Mouse (Mus musculus): ENCODE data around the gene Gm2022. TPM values are rescaled to one million over a fixed set of nuclear protein-coding genes. Genes with fewer than 3 reads are reported as not detected.
"Not testable (repeated sequence)": the region's sequence is repeated elsewhere in the genome, so short reads cannot be mapped to it uniquely, and the experiment has no call there.

Gm2022 gene
- polyA plus RNA-seq (2016; fragmentation: Nextera tagmentation; extraction: Ambion mirVana): not detected in 2 replicates

DNA sequence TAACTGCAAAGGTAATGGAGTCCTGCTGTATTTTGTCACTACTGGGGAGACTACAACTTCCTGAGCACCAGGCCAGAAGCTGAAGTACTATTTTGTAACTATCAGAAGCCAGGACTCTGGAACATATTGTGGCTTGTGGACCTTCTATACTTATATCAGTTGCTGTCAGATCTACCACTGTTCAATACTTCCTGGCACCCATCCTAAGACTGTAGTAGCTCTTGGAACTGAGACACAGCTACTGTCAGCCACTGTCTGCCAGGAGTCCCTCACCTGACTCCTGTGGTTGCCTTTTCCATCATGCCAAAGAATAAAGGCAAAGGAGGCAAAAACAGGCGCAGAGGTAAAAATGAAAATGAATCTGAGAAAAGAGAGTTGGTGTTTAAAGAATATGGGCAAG lies at the start of gene Gm2022:
Gene Gm2022, plus strand, starts transcription at position 301 of the 400 bp plus-strand sequence.
- H3K27me3 ChIP-seq; H3K9me3 ChIP-seq; H3K36me3 ChIP-seq; ATAC-seq (ENCODE audit: low FRiP score, low read depth); H3K4me2 ChIP-seq (replicated peaks); H3K4me3 ChIP-seq; H3K4me1 ChIP-seq; H3K9ac ChIP-seq (replicated peaks); H3K27ac ChIP-seq (replicated peaks): not testable (repeated sequence)
- WGBS: 100% methylated on average over 1 of the region's 1 CpGs

GRCm38 (mm10) chr12:87850657-87851056 lies 44.5 kb upstream of the Gm2022 start:
- not testable (repeated sequence) for H3K9ac ChIP-seq (replicated peaks); H3K4me3 ChIP-seq; H3K27me3 ChIP-seq; H3K4me2 ChIP-seq (replicated peaks); H3K27ac ChIP-seq (replicated peaks); H3K4me1 ChIP-seq; H3K9me3 ChIP-seq; H3K36me3 ChIP-seq; ATAC-seq (ENCODE audit: low FRiP score, low read depth)
- no CpG with 5 or more reads among the region's 2 CpGs for WGBS

- H3K4me3 ChIP-seq; ATAC-seq (ENCODE audit: low FRiP score, low read depth); H3K4me2 ChIP-seq (replicated peaks); H3K9ac ChIP-seq (replicated peaks); H3K4me1 ChIP-seq; H3K9me3 ChIP-seq; H3K36me3 ChIP-seq; H3K27ac ChIP-seq (replicated peaks); H3K27me3 ChIP-seq: not testable (repeated sequence)
- WGBS: 64% methylated on average over 1 of the region's 1 CpGs
Observed at GRCm38 (mm10) chr12:87856067-87856466, 39.1 kb upstream of the Gm2022 start.

DNA sequence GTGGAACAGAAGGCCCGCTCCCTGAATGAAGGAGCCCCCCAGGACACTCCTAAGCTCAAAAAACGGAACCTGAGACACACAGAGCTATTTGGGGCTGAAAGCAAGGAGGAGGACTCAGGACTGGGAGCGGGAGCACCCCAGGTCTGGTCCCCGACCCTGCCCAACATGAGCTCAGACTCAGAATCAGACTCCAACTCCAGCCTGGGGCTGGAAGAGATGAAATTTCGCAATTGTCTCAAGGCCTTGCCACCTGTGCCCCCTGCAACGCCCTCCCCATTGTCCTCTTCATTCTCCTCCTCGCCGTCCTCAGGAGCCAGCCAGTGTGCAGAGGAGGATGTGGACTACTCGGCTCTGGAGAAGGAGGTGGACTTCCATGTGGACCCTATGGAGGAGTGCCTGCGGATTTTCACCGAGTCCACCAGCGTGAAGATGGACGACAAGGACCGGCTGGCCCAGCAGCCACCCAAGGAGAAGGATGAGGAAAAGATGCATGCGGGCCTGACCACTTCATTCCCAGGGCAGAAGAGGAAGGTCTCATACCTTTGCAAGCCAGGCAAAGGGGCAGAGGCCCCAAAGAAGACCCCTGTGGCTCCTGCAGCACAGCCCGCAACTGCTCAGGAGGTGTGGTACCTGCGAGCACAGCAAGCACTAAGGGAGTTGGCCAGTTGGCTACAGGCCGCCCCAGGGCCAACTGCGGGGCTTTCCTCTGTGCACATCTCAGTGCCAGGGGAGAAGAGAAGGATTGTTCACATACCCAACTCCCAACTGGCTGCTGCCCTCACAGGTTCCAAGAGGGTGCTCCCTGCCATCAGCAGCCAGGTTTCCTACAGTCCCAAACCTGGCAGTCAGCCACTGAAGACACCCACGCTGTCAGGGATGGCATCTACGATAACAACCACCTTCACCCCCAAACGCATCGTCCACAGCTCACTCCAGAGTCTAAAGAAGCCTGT lies 33.2 kb upstream of the Gm2022 start:
- H3K27ac ChIP-seq (replicated peaks); H3K9me3 ChIP-seq; H3K4me1 ChIP-seq; H3K27me3 ChIP-seq; H3K4me2 ChIP-seq (replicated peaks); H3K4me3 ChIP-seq; H3K9ac ChIP-seq (replicated peaks); H3K36me3 ChIP-seq: not testable (repeated sequence)
- WGBS: 82% methylated on average over 23 of the region's 23 CpGs
- ATAC-seq (ENCODE audit: low FRiP score, low read depth): 0 out of 2 replicates have a peak, but pooled peaks have one; percentile 25

DNA sequence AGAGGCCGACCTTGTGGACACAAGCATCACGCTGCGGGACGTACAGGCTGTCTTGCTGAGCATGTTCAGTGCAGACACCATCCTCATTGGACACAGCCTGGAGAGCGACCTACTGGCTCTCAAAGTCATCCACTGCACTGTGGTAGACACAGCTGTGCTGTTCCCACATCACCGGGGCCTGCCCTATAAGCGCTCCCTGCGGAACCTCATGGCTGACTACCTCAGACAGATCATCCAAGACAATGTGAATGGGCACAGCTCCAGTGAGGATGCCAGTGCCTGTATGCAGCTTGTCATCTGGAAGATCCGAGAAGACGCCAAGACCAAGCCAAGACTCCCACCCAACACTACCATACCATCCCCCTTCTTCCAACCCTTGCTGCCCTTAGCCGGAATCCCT lies 31.5 kb upstream of the Gm2022 start:
- H3K4me2 ChIP-seq (replicated peaks); H3K36me3 ChIP-seq; H3K4me1 ChIP-seq; H3K9me3 ChIP-seq; H3K4me3 ChIP-seq; H3K27me3 ChIP-seq; H3K9ac ChIP-seq (replicated peaks); ATAC-seq (ENCODE audit: low FRiP score, low read depth); H3K27ac ChIP-seq (replicated peaks): not testable (repeated sequence)
- 96% methylated on average over 10 of the region's 11 CpGs for WGBS

GRCm38 (mm10) chr12:87864048-87864447 lies 31.1 kb upstream of the Gm2022 start:
- not testable (repeated sequence) for ATAC-seq (ENCODE audit: low FRiP score, low read depth); H3K9me3 ChIP-seq; H3K27me3 ChIP-seq; H3K4me3 ChIP-seq; H3K36me3 ChIP-seq; H3K9ac ChIP-seq (replicated peaks); H3K27ac ChIP-seq (replicated peaks); H3K4me1 ChIP-seq; H3K4me2 ChIP-seq (replicated peaks)
- WGBS: 88% methylated on average over 2 of the region's 2 CpGs

DNA sequence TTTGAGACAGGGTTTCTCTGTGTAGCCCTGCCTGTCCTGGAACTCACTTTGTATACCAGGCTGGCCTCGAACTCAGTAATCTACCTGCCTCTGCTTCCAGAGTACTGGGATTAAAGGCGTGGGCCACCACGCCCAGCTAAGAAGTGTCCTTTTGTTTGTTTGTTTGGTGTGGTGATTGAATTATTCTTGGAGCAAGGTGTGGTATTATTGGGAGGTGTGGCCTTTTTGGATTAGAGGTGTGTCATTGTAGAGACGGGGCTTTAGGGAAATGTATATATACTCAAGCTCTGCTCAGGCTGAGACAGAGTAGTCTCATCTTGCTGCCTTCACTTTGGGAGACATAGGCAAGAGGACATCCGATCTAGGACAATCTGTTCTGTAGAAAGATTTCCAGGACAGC lies 21.4 kb upstream of the Gm2022 start, which contains the start of gene Gm2016:
Gene Gm2016, plus strand, starts transcription at position 301 of the 400 bp plus-strand sequence.
- H3K27ac ChIP-seq (replicated peaks); ATAC-seq (ENCODE audit: low FRiP score, low read depth); H3K4me2 ChIP-seq (replicated peaks); H3K4me3 ChIP-seq; H3K36me3 ChIP-seq; H3K9me3 ChIP-seq; H3K9ac ChIP-seq (replicated peaks); H3K27me3 ChIP-seq; H3K4me1 ChIP-seq: not testable (repeated sequence)
- 91% methylated on average over 5 of the region's 5 CpGs for WGBS

DNA sequence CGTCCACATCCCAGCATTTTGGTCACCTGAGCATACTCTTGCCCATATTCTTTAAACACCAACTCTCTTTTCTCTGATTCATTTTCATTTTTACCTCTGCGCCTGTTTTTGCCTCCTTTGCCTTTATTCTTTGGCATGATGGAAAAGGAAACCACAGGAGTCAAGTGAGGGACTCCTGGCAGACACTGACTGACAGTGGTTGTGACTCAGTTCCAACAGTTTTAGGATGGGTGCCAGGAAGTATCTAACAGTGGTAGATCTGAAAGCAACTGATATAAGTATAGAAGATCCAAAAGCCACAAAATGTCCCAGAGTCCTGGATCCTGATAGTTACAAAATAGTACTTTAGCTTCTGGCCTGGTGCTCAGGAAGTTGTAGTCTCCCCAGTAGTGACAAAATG lies 24.6 kb downstream of the Gm2022 start, which contains the start of gene Gm2035:
Gene Gm2035, minus strand, starts transcription at position 137 of the 400 bp plus-strand sequence.
- not testable (repeated sequence) for H3K4me1 ChIP-seq; H3K27ac ChIP-seq (replicated peaks); H3K27me3 ChIP-seq; H3K9me3 ChIP-seq; H3K9ac ChIP-seq (replicated peaks); H3K4me3 ChIP-seq; H3K4me2 ChIP-seq (replicated peaks); H3K36me3 ChIP-seq; ATAC-seq (ENCODE audit: low FRiP score, low read depth)
- 80% methylated on average over 2 of the region's 2 CpGs for WGBS

Other genes starting within 250 kb of the Gm2022 start
- gene Gm21319, start 119.6 kb upstream of the Gm2022 start, polyA plus RNA-seq (2016; fragmentation: Nextera tagmentation; extraction: Ambion mirVana): not detected in 2 replicates
- not detected in 2 replicates for gene Gm21936, start 99.9 kb upstream of the Gm2022 start, polyA plus RNA-seq (2016; fragmentation: Nextera tagmentation; extraction: Ambion mirVana)
- not detected in 2 replicates for gene BB287469, start 78.8 kb upstream of the Gm2022 start, polyA plus RNA-seq (2016; fragmentation: Nextera tagmentation; extraction: Ambion mirVana)
- gene Gm2001, start 53.0 kb upstream of the Gm2022 start, polyA plus RNA-seq (2016; fragmentation: Nextera tagmentation; extraction: Ambion mirVana): not detected in 2 replicates
- not detected in 2 replicates for gene Gm2016, start 21.3 kb upstream of the Gm2022 start, polyA plus RNA-seq (2016; fragmentation: Nextera tagmentation; extraction: Ambion mirVana)
- not detected in 2 replicates for gene Gm2035, start 24.5 kb downstream of the Gm2022 start, polyA plus RNA-seq (2016; fragmentation: Nextera tagmentation; extraction: Ambion mirVana)
- not detected in 2 replicates for gene Gm2042, start 58.7 kb downstream of the Gm2022 start, polyA plus RNA-seq (2016; fragmentation: Nextera tagmentation; extraction: Ambion mirVana)
- not detected in 2 replicates for gene Gm2075, start 116.5 kb downstream of the Gm2022 start, polyA plus RNA-seq (2016; fragmentation: Nextera tagmentation; extraction: Ambion mirVana)
- not detected in 2 replicates for gene Gm6803, start 123.4 kb downstream of the Gm2022 start, polyA plus RNA-seq (2016; fragmentation: Nextera tagmentation; extraction: Ambion mirVana)
- gene Gm2056, start 131.6 kb downstream of the Gm2022 start, polyA plus RNA-seq (2016; fragmentation: Nextera tagmentation; extraction: Ambion mirVana): not detected in 2 replicates
- not detected in 2 replicates for gene Gm16368, start 188.3 kb downstream of the Gm2022 start, polyA plus RNA-seq (2016; fragmentation: Nextera tagmentation; extraction: Ambion mirVana)